Mouse (Mus musculus): ENCODE data around the gene Icam1. TPM values are rescaled to one million over a fixed set of nuclear protein-coding genes. Genes with fewer than 3 reads are reported as not detected.
"Not testable (repeated sequence)": the region's sequence is repeated elsewhere in the genome, so short reads cannot be mapped to it uniquely, and the experiment has no call there.

Gene Icam1
- polyA plus RNA-seq, 1 experiment from 2014 or later: 3.9 TPM

DNA sequence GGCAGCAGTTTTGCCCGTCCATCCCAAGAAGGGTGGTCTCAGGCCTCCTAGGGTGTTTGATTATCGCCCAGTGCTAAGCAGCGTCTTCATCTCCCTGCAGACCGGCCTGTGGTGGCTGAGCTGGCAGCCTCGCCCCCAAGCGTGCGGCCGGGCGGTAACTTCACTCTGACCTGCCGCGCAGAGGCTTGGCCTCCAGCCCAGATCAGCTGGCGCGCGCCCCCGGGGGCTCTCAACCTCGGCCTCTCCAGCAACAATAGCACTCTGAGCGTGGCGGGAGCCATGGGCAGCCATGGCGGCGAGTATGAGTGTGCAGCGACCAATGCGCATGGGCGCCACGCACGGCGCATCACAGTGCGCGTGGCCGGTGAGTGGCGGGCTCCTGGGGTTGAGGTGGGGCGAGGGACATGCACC, 21.7 kb downstream of the Icam1 start:
- no peak overlapping the region for H3K27ac ChIP-seq

DNA sequence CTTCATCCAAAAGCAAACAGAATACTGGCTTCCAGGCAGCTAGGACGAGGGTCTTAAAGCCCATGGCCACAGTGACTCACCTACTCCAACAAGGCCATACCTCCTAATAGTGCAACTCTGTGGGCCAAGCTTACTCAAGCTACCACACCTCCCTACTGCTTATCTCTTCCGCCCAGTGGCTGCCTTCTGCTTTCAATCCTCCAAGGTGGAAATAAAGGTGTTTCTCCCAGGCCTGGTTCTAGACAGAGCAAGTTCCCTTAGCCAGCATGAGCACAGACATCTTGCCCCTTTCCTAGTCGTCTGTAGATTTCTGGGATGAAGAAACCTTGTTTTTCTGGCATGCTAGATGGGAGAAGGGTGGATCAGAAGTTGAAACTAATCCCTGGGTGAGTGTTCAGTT, 24.0 kb downstream of the Icam1 start:
- Histone ChIP-seq H3K36me3 (no peaks in the 10 kb centered on the region), H3K4me2 (replicated peaks) (no peak overlapping the region), H3K27ac (no peak overlapping the region), H3K9ac (replicated peaks) (no peak overlapping the region), H3K4me1 (replicated peaks) (peaks cover 23% of the 10 kb centered on the region), H3K4me3 (replicated peaks) (no peak overlapping the region), H3K27me3 (peaks cover 65% of the 10 kb centered on the region), H3K9me3 (no peaks in the 10 kb centered on the region)
- ATAC-seq: no peak
- 76% methylated on average over 3 of the region's 3 CpGs for WGBS

More for the DNA sequence above, 21.7 kb downstream of the Icam1 start:
- Histone ChIP-seq H3K36me3 (no peaks in the 10 kb centered on the region), H3K4me3 (replicated peaks) (peak overlapping the region; percentile 36), H3K4me1 (replicated peaks) (peaks cover 38% of the 10 kb centered on the region), H3K9ac (replicated peaks) (peak overlapping the region; percentile 47), H3K27me3 (peaks cover 84% of the 10 kb centered on the region), H3K4me2 (replicated peaks) (peak overlapping the region; percentile 51), H3K9me3 (no peaks in the 10 kb centered on the region)
- peak; percentile 64 for ATAC-seq
- 3% methylated on average over 31 of the region's 31 CpGs for WGBS

DNA sequence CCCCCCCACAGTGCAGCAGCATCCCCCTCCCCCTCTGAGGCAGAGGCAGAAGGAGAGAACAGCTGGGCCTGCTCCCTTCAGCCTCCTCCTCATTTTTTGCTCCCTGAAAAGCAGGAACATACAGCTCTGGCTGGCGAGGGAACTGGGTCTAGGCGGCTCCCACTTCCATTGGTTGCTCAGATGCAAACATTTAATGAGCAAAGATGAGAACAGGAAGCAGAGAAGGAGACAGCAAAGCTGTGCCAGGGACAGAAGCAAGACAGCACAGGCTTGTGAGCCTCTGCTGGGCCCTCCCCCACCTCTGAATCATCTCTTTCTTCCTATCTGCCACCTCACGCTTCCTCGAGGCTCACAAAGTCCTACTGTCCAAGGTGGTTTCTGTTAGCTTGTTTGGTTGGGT, 25.5 kb downstream of the Icam1 start:
- 54% methylated on average over 4 of the region's 4 CpGs for WGBS
- Histone ChIP-seq H3K27me3 (peaks cover 49% of the 10 kb centered on the region), H3K9ac (replicated peaks) (no peak overlapping the region), H3K36me3 (no peaks in the 10 kb centered on the region), H3K4me3 (replicated peaks) (no peak overlapping the region), H3K4me2 (replicated peaks) (no peak overlapping the region), H3K27ac (no peak overlapping the region), H3K9me3 (no peaks in the 10 kb centered on the region), H3K4me1 (replicated peaks) (peaks cover 17% of the 10 kb centered on the region)
- no peak for ATAC-seq

DNA sequence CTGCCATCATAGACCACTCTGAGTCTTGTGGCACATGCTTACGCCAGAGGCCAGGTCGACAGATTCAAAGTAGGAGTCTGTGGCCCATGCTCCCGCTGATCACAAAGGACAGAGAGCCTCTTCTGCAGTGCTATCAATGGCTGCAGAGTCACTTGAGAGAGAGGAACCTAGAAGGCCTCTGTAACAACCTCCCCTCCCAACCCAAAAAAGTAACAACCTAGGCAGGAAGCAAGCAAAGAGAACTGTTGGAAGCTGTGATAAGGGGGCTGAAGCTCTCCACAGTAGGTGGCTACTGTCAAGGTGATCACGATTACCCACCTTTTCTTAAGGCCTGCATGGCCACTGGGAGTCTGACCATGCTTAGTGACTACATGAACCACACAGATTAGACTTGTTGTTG, 27.8 kb downstream of the Icam1 start:
- no peak overlapping the region for H3K9ac ChIP-seq (replicated peaks)
- no peaks in the 10 kb centered on the region for H3K36me3 ChIP-seq
- no peak overlapping the region for H3K4me3 ChIP-seq (replicated peaks)
- no peak for ATAC-seq
- H3K4me2 ChIP-seq (replicated peaks): no peak overlapping the region
- H3K4me1 ChIP-seq (replicated peaks): no peaks in the 10 kb centered on the region
- 86% methylated on average over 4 of the region's 4 CpGs for WGBS
- H3K27me3 ChIP-seq: peaks cover 27% of the 10 kb centered on the region
- no peaks in the 10 kb centered on the region for H3K9me3 ChIP-seq
- no peak overlapping the region for H3K27ac ChIP-seq

DNA sequence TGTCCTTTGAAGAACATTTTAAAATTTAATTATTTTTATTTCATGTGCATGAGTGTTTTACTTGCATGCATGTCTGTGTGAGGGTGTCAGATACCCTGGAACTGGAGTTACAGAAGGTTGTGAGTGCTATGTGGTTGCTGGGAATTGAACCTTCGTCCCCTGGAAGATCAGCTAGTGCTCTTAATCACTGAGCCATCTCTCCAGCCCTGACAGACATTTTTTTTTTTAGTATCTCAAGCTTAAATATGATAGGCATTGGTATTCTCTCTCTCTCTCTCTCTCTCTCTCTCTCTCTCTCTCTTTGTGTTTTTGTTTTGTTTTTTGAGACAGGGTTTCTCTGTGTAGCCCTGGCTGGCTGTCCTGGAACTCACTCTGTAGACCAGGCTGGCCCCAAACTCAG, 29.0 kb downstream of the Icam1 start:
- H3K36me3 ChIP-seq; H3K27ac ChIP-seq; H3K9ac ChIP-seq (replicated peaks); H3K4me1 ChIP-seq (replicated peaks); H3K4me3 ChIP-seq (replicated peaks); H3K9me3 ChIP-seq; H3K4me2 ChIP-seq (replicated peaks); ATAC-seq: not testable (repeated sequence)
- 63% methylated on average over 1 of the region's 1 CpGs for WGBS
- H3K27me3 ChIP-seq: peaks cover 14% of the 10 kb centered on the region

DNA sequence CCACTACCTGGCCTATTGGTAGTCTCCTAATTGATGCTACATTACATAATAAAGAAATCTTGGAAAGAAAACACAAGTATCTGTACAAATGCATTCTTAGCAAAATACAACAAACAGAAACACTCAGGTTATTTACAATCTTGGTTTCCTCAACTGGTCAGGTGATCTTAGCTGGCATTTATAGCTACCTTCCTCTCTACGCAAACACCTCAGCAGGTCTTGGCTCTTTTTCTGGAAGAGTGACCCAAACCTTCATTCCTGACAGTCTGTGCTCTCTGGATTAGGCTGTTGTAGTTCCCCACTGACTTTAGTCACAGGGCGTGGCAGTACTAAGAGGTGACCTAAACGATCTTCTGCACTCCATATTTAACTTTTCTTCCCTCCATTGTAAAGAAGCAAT, 29.4 kb downstream of the Icam1 start:
- Histone ChIP-seq H3K4me2 (replicated peaks) (no peak overlapping the region), H3K27ac (no peak overlapping the region), H3K4me1 (replicated peaks) (no peaks in the 10 kb centered on the region), H3K9me3 (no peaks in the 10 kb centered on the region), H3K27me3 (peaks cover 10% of the 10 kb centered on the region), H3K9ac (replicated peaks) (no peak overlapping the region), H3K4me3 (replicated peaks) (no peak overlapping the region), H3K36me3 (no peaks in the 10 kb centered on the region)
- WGBS: 83% methylated on average over 3 of the region's 3 CpGs
- ATAC-seq: no peak

DNA sequence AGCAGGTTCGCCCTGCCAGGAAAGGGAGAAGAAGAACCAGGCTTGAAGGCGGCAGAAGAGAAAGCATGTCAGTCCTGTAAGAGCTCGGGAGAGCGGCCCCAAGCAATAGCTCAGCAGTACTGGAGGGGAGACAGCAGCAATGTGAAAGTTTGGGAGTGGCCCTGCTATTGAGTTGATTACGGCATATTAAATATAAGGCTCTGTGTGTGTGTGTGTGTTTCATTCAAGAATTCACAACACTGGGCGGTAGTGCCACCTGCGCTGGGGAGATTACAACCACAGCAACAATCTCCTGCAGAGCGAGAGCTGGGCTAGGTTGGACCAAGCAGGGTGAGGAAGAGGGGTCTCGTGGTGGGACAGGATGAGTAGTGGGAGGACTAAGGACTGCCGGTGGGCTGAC, 35.8 kb downstream of the Icam1 start:
- WGBS: 66% methylated on average over 10 of the region's 10 CpGs

DNA sequence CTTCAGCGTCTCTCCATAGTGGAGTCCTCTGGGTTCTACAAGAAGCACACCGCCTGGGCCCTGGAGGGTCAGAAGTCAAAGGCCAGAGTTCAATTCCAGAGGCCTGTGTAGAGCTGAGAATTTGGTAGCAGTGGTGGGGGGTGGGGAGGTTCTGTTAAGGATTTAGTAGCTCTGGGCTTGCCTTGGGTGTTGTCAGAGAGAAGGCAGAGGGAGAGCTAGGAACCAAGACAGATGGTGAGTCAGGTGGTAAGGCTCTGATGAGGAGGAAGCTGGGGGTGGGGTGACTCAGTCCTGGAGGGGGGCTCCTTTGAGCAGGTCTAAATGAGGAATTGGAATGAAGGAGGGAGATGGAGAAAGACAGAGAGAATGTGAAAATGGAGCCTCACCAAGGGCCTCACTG, 47.1 kb downstream of the Icam1 start:
- Histone ChIP-seq H3K9ac (replicated peaks) (no peak overlapping the region), H3K27me3 (no peaks in the 10 kb centered on the region), H3K9me3 (no peaks in the 10 kb centered on the region), H3K4me1 (replicated peaks) (no peaks in the 10 kb centered on the region), H3K4me3 (replicated peaks) (no peak overlapping the region), H3K27ac (no peak overlapping the region), H3K4me2 (replicated peaks) (no peak overlapping the region), H3K36me3 (peaks cover 52% of the 10 kb centered on the region)
- ATAC-seq: no peak
- WGBS: 83% methylated on average over 2 of the region's 2 CpGs

More for the DNA sequence above, 35.8 kb downstream of the Icam1 start:
- Histone ChIP-seq H3K27me3 (0 out of 2 replicates have a peak, but pooled peaks cover 6% of the 10 kb centered on the region), H3K9ac (replicated peaks) (no peak overlapping the region), H3K4me1 (replicated peaks) (no peaks in the 10 kb centered on the region), H3K4me2 (replicated peaks) (no peak overlapping the region), H3K27ac (no peak overlapping the region), H3K36me3 (no peaks in the 10 kb centered on the region), H3K4me3 (replicated peaks) (no peak overlapping the region), H3K9me3 (no peaks in the 10 kb centered on the region)
- no peak for ATAC-seq

DNA sequence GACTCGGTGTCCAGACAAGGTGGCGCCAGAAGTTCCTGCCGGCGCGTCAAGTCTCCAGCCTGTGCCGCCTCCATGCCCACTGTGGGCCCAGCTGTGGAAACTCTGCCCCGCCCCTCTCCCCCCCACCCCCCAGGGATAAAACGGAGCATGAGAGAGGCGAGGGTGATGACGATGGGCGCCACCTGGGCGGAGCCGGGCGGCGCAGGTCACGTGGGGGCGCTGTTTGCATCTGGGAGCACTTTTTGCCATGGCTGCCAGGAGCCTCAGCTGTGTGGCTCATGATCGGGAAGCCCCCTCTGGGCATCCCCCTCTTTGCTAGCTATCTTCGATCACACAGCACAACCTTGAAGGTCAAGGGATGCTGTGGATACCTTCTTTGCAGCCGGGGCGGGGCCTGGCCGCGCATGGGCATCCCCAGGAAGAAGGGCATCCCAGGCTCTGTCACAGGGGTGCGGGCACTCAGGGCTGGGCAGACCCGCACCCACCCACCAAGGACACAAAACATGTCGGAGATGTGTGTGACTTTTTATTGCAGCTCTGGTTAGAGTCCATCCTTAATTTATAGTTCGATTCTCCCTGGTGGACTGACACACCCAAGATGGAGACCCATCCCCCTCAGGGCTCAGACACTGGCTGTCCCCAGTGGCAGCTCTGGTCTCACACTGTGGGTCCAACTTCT, 51.4 kb downstream of the Icam1 start, which contains the start of gene Zglp1:
TSS of gene Zglp1 (minus strand) at position 88 of the 679 bp plus-strand sequence.
- H3K36me3 ChIP-seq: peaks cover 61% of the 10 kb centered on the region
- peaks cover 7% of the 10 kb centered on the region for H3K4me1 ChIP-seq (replicated peaks)
- H3K27ac ChIP-seq: no peak within 1 kb of the TSS
- 88% methylated on average over 27 of the region's 27 CpGs for WGBS
- no peaks in the 10 kb centered on the region for H3K27me3 ChIP-seq
- ATAC-seq: no peak
- H3K9ac ChIP-seq (replicated peaks): no peak within 1 kb of the TSS
- H3K4me2 ChIP-seq (replicated peaks): no peak within 1 kb of the TSS
- no peak within 1 kb of the TSS for H3K4me3 ChIP-seq (replicated peaks)
- H3K9me3 ChIP-seq: no peaks in the 10 kb centered on the region

DNA sequence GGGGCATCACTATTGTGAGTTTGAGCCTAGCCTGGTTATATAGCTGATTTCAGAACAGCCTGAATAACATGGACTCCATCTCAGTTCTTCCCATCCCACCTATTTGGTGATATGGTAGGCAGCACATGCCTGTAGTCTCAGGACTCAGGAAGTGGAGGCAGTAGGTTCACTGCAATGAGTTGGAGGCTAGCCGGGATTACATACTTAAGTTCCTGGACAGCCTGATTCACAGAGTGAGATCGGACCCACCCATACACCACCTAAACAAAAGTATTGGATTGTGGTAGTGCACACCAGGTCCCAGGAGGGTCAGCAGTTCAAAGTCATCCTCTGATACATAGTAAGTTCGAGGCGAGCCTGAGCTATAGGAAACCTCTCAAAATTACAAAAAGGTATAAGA, 56.9 kb downstream of the Icam1 start:
- no peak overlapping the region for H3K27ac ChIP-seq
- H3K4me2 ChIP-seq (replicated peaks): peak overlapping the region; percentile 92
- H3K4me3 ChIP-seq (replicated peaks): peak overlapping the region; percentile 90
- H3K9me3 ChIP-seq: no peaks in the 10 kb centered on the region
- peaks cover 47% of the 10 kb centered on the region for H3K36me3 ChIP-seq
- H3K27me3 ChIP-seq: no peaks in the 10 kb centered on the region
- 16% methylated on average over 4 of the region's 4 CpGs for WGBS
- H3K9ac ChIP-seq (replicated peaks): peak overlapping the region; percentile 86
- 0 out of 2 replicates have a peak, but pooled peaks have one; percentile 1 for ATAC-seq
- peaks cover 19% of the 10 kb centered on the region for H3K4me1 ChIP-seq (replicated peaks)

DNA sequence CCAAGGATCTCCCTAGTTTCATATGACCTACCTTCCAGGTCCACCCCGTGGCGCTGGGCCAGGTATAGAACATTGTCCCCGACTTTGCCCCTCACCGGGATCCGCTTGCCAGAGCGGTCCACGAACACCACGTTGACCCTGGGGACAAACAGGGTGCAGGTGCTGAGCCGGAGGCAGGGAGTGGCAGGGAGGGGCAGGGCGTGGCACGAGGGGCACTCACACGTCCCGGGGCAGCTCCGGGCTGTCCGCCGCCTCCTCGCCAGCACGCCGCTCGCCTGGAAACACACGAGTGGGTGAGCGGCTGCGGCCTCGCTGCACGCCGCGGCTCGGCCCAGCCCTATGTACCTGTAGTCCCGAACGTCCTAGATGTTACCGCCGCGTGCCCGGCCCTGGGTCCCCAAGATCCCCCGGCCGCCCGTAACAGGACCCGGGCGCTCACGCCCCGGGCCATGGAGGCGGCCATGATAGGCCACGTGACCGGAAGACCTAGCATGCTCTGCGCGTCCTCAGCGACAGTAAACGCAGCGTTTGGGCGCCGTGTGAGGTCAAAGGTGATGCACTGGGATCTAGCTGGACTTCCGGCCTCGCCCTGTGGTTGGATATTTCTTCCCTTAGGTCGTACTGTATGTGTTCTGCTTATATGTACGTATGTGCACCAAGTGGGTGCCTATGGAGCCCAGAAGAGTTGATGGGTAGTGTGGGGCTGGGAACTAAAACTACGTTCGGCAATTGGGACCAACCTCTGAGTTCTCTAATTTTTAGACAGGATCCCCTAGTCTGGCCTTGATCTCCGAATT, 57.5 kb downstream of the Icam1 start, which contains the start of the genes Gm49373 and Fdx1l:
TSS of gene Gm49373 (minus strand) at position 53 of the 797 bp plus-strand sequence.
TSS of gene Fdx1l (minus strand) at position 571 of the 797 bp plus-strand sequence.
- Histone ChIP-seq H3K9ac (replicated peaks) (peak within 1 kb of the TSS; percentile 86), H3K9me3 (no peaks in the 10 kb centered on the region), H3K4me1 (replicated peaks) (peaks cover 19% of the 10 kb centered on the region), H3K27me3 (no peaks in the 10 kb centered on the region), H3K4me2 (replicated peaks) (peak within 1 kb of the TSS; percentile 92), H3K27ac (peak within 1 kb of the TSS; percentile 45), H3K4me3 (replicated peaks) (peak within 1 kb of the TSS; percentile 90), H3K36me3 (peaks cover 47% of the 10 kb centered on the region)
- WGBS: 2% methylated on average over 55 of the region's 58 CpGs
- ATAC-seq: peak; percentile 95

DNA sequence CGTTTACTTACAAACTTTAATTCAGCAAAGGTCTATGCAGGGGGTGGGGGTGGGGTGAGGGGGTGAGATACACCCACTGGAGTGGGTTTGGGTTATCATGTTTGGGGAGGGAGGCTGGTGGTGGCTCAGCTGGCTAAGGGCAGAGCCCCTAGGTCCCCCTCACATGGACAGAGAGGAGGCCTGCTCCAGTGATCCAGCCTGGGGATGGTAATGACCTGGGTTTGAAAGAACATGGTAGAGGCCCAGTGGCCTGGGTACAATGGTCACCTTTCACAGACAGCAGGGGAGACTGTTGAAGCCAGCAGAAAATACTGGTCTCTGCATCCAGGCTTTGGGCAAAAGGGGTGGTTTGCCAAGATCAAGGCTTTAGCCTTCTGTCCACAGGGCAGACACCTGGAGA, 58.4 kb downstream of the Icam1 start:
- Histone ChIP-seq H3K9ac (replicated peaks) (no peak overlapping the region), H3K27ac (no peak overlapping the region), H3K4me3 (replicated peaks) (no peak overlapping the region), H3K9me3 (no peaks in the 10 kb centered on the region), H3K4me1 (replicated peaks) (peaks cover 19% of the 10 kb centered on the region), H3K4me2 (replicated peaks) (no peak overlapping the region), H3K27me3 (no peaks in the 10 kb centered on the region), H3K36me3 (peaks cover 54% of the 10 kb centered on the region)
- ATAC-seq: no peak
- WGBS: 93% methylated on average over 1 of the region's 1 CpGs
